Mouse (Mus musculus) ovary, adult 18-20 months (tissue): ENCODE results near the gene Setd1b.
A peak's percentile ranks its signal among the peaks of the same experiment; 100 is the strongest.

ENCODE experiments used
- DNase-seq: peaks from one replicate; pipeline ENCODE4 v3.0.0; 2022; ENCODE audit warnings: low spot score, mixed read lengths

Setd1b gene

DNA sequence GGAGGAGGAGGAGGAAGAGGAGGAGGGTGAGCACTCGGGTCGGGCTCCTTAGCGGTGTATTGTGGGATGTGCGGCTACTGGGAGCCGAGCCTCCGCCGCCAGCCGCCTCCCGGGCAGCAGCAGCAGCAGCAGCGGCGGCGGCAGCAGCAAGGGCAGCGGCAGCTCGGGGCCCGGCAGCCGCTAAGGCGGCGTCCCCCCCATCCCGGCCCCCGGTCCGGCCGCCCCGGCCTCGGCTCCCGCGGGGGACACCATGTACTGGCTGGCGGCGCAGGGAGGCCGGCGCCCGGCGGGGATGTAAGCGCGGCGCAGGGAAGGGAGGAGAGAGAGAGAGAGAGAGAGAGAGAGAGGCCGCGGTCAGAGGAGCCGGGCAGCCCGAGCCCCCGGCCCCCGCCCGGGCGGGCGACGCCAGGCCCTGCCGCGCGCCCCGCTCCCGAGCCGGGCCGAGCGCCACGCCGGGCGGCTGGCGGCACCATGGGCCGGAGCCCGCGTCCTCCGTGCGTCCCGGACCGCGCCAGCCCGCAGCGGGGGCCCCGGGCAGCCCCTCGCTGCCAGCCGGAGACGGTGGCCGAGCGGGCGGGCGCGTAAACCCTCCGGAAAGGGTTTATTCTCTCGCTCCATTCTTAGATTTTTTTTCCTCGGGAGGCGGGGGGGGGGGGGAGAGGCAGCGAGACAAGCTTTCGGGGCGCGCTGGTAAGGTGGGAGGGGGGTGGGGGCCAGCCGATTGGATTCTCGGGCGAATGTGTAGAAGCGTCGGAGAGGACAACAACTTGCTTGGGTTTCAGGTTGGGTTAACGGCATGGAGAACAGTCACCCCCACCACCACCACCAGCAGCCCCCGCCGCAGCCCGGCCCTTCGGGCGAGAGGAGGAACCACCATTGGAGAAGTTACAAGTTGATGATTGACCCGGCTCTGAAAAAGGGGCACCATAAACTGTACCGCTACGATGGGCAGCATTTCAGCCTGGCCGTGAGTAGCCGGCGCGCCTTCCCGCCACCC is at the start of gene Setd1b:
TSS of gene Setd1b (plus strand) at position 33 of the 997 bp plus-strand sequence.
- DNase-seq, result peak; percentile 55

DNA sequence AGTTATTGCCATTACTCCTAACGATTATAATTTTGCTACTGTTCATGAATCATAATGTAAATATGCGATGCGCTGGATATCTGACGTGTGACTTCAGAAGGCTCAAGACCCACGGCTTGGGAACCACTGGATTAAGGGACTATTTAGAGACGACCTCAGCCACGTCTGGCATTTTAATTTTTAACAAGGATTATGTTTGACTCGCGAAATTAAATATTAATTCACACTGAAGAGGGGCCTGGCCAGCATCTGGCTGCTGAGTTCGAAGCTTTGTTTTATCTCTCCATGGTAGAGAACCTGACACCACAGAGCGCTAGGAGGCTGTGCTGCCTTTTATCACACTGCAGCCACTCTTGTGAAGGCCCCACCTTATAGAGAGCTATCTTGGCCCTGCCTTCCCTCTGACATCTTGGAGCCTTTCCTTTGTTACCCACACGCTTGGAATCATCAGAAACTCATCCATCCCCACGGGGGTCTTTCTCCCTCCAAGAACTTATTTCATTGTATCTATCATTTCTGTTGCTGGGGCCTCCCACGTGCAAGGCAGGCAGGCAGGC is 48.8 kb upstream of the Setd1b start:
- DNase-seq, result no peak

DNA sequence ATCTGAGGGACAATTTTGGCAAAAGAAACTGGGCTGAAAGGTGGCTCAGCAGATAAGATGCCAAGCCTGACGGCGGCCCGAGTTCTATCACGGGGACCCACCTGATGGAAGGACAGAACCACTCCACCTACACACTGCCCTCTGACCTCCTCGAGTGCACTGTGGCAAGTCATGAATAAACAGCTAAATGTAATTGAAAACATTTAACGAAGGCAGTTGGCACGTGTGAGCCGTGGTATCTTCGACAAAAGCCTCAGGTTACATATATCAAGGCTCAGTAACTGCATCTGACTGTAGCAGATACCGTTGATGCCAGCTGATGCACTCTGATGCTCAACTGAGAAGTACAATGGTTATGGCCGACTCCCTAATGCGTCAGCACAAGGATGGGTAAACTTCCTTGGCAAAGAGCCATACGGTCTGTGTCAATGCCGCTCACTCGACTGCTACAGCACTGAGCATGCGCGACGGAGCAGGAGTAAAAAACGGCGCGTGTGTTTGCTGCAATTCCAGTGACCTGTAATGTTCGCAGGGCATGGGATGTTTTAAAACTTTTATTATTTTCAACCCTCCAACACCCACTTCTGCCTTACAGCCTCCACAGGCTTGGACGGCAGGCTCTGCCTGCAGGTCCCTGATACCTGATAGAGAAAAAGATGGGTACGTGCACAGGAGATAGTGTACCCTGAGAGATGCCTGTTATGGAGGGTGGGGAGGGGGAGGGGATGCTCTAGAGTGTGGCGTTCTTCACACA is 47.6 kb upstream of the Setd1b start:
- DNase-seq, result no peak

DNA sequence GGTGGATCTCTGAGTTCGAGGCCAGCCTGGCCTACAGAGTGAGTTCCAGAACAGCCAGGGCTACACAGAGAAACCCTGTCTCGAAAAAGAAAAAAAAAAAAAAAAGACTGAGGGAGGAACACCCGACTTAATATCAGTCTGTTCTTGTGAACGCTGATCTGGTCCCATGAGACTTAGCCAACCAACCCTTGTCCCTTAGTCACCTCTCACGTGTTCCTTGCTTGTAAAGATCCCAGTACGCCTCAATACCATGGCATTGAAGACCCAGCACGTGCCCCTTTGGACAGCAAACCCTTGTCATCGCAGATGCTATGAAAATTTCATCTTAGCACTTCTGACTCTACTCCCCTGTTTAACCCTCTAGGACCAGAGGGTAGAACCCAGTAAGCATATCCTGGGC is 45.7 kb upstream of the Setd1b start:
- no peak for DNase-seq

DNA sequence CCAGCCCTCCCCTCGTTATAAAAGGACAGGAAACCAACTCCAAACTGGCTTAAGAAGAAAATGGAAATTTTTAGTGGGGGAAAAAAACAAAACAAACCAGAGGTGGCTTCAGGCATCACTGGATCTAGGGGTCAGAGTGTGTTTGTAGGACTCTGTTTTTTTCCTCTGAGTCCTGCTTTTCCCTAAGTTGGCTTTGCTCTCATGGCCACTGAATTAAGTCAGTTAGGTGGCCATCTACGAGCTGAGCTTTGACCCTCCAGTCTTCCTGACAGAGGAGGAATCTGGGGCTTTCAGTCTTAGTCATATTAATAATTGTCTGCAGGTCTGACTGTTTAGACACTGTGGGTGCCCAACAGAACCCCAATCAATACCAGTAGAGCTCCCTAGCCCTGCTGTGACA is 43.5 kb upstream of the Setd1b start:
- DNase-seq, result no peak

DNA sequence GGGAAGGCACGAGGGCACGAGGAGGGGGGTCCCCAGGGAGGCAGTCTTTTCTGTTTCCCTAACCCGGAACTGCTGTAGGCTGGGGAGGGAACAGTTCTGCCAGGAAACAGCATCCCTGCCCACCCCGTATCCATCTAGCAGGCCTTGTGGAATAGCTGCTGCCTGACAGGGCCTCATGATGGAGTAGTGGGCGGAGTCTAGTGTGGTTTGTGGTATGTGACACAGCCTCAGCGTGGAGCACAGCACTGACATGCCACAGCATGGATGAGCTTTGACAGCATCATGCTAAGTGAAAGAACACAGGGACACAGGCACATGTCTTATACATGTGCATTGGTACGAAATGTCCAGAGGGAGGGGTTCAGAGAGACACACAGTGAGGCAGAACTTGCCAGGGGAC is 39.6 kb upstream of the Setd1b start:
- no peak for DNase-seq

DNA sequence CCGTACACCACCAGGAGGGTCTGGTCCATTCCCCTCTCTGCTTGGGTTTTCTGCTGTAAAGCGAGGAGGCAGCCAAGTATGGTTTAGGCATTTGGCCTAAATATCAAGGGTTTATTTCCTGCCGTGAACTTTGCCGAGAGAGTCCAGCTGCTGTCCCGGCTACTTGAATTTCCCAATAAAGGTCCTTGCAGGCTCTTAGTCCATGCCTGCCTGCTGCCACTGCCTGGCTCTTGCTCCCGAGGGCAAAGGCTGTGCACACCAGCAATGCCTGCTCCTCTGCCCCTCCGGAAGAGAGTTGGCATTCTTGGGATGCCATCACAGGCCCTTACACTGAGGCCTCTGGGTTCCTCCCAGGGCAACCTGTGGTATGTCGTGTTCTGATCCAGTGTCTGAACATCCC is 38.4 kb upstream of the Setd1b start:
- no peak for DNase-seq

DNA sequence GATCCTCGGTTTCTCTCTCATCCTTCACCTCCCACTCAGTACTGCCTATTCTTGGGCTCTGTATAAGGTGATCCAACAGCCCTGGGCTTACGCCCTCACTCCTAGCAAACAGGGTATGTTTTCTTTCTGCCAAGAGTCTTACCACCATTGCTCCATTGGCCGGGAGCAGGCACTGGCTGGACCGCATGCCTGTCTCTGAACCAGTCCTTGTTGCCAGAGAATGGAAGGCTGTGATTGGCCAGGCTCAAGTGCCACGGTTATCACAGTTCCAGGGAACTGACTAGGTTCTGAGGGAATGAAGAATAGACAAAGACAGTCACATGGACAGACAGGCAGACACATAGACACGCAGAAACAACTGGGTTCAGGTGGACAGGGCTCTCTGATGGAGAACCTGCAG is 37.2 kb upstream of the Setd1b start:
- no peak for DNase-seq

DNA sequence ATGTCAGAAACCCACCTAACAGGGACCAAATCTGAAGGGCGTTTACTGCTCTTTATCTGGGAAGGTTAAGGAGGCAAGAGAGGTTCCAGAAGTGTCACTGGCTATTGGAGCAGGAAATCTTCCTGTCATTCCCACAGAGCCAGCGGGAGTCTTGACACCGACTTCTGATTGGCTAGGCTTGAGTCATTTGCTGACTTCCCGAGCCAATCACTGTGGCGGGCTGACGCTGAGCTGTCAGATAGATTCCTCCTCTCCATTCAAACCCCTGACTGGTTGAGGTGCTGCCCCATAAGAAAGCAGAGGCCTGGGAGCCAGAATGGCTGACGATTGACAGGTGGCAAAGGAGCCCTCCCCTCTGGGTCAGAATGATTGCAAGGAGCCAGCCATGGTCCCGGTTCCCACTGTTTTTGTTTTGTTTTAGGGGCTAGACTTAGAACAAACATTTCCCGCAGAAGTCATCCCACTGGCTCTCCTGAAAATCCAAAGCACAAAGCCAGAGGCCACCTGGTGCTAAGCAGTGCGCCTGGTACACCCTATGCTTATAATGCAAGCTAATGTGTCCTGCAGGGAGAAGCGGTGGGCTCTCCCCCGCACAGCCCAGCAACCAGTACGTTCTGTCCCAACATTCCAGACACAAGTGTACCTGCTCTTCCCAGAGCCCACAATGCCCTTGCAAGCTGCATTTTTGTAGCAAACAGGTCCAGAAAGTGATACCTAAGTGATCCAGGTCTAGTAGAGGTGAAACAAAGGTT is 32.4 kb upstream of the Setd1b start:
- no peak for DNase-seq

DNA sequence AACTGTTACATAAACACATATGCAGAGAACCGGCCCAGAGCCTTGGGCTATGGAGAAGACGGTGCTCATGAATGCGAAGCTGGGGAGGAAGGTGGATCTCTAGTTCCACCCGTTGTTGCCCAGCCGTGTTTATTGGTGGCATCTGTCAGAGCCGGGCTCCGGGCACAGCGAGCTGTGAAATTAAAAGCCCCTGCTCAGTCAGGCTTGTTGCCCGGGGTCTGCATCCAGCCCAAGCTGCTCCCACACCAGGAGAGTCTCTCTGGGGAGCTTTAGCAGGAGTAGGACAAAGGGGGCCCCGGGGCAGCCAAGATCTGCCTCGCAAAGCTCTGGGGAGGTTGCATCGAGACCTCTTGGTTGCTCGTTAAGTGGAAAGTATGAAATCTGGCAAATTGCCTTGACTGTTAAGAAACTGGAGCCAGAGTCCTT is 31.7 kb upstream of the Setd1b start:
- DNase-seq, result no peak

DNA sequence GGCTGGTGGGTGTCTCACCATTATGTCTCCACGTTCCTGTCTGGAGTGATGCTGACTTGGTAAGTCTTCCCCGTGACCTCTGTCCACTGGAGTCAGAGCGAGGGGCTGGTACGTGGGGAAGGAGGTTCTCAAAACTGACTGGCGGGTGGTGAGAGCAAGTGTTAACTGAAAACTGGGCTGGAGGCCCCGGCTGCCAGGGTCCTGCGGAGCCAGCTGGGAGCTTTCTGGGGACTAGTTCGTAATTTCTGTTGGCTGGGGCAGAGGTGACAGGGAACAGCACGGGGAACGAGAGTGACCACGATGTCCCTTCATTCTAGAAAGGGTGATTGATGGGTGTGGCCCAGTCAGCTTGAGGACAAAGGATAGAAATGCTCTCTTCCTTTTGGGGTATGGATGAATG is 27.9 kb upstream of the Setd1b start:
- DNase-seq, result no peak

DNA sequence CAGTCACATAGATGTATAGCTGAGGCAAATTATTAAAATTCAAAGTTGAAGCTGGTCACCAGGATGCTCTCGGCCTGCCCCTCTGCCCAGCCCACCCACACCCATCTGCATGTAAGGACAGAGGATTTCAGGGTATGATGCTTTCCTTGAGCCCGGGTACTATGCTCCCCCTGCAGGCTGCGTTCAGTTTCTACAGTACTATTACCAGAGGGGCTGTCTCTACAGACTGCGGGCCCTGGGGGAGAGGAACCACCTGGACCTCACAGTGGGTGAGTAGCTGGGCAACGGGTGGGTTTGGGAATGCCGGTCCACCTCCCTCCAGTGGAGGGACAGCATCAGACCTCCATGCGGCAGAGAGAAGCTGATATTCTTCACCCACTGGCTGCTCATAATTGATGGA is 27.1 kb upstream of the Setd1b start:
- DNase-seq, result no peak

DNA sequence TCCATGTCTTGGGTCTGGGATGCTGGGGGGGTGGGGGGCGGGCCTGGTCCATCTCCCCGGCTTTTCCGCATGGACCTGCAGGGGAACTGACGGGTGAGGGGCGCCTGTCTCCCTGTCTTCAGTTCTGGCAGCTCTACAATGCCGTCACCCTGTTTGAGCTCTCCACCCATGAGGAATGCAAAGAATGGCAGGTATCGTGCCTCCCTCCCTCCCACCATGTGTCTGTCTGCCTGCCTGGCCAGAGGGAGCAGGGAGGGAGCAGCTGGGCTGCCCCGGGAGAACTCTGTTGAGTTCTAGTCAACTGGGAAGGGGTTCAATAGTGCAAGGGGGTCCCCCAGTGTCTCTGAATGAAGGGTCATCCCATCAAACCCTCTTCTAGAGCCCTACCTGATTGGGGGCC is 25.9 kb upstream of the Setd1b start:
- DNase-seq, result no peak

DNA sequence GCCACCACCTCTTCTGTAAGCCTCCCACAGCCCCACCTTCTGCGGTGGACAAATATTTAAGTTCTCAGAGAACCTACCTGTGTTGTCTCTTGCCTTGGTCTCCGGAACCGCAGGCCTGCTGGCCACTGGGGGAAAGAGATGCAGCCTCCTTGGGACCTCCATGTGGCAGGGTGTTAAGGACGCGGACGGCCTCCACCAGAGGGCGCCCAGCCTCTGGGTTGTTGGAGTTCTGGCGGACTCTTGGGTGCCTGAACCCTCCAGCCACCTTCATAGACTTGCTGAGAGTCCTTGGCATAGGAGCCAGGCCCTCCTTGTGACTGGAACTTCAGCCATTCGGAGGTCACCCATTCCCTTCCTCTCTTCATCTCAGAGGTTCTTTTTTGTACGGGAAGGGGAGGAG is 24.7 kb upstream of the Setd1b start:
- DNase-seq, result no peak

DNA sequence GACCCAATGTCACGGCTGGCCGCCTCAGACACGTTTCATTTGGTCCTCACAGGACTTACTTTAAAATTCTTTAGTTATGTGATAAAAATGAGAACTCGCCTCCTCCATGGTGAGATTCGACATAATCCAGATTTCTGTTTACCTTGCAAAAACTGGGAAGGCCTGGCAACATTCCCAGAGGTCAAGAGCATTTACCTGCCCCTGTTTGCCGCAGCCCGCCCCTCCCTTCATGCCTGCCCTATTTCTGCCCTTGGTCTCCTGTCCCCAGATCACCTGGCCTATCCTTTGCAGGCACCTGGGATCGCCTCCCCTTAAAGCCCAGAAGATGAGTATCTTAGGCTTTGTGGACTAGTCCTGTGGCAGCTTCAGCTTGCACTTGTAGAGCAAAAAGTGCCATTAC is 24.2 kb upstream of the Setd1b start:
- no peak for DNase-seq

DNA sequence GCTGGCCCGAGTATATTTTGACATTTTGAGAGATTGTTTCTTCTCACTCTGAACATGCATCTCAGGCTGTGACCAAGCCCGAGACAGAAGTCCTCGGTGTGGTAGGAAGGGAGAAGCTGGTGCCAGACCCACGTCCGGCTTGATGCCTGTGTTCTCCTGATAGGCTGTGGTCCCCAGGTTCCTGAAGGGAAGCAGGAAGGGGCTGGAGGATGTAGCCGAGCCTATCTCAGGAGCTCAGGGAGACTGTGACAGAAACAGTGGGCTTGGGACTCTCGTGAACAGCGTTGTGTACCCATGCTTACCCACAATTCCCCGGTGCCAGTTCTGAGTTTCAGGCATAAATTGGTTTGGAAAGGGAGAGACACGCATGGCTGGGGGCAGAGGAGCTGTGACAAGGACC is 23.2 kb upstream of the Setd1b start:
- DNase-seq, result no peak

DNA sequence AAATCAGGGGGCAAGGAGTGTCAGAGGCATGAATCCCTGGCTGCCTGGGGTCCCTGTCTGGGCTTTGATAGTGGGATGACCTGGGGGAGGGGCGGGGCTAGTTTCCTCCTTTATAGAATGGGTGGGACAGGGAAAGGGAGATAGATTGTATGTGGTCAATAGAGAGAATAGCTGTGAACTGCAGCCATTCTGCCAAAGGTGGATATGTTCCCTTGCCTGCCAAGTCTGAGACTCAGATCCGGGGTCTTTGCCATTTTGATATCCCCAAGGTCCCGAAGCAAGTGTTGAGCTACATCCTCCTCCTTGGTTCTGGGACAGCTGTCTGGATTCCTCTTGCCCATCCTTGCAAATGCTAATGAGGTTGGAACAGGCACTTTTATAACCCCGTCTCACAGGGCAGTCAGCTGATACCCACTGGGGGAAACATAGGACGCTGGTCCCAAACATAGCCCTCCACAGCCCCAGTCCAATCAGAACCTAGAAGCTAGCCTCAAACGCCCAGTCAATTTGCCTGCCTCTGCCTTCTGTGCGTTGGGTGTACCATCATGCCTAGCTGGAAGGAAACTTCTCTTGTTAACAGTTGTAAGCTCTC is 21.3 kb upstream of the Setd1b start:
- no peak for DNase-seq

DNA sequence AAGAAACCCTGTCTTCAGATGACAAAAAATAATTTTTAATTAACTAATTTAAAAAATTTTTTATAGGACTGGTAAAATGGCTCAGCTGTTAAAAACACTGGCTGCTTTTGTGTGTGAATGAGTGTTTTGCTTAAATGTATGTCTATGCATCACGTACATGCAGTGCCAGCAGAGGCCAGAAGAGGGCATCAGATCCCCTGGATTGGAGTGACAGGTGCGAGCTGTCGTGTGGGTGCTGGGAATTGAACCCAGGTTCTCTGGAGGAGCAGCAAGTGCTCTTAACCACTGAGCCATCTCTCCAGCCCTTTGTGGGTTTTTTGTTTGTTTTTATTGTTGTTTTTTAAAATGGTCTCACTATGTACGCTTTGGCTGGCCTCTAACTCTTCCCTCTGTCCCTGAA is 19.8 kb upstream of the Setd1b start:
- DNase-seq, result no peak

DNA sequence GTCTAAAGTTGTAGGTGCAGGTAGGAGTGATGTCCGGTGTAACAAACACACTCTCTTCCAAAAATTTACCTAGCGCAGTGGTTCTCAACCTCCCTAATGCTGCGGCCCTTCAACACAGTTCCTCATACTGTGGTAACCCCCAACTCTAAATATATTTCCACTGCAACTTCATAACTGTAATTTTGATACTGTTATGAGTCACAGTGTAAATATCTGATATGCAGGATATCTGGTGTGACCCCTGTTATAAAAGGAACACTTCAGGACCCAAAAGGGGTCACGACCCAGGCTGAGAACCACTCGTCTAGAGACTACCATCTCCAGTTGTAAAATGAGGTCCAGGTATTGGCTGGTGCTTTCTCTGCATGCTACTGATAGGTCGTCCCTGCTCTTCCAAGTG is 16.9 kb upstream of the Setd1b start:
- DNase-seq, result no peak

DNA sequence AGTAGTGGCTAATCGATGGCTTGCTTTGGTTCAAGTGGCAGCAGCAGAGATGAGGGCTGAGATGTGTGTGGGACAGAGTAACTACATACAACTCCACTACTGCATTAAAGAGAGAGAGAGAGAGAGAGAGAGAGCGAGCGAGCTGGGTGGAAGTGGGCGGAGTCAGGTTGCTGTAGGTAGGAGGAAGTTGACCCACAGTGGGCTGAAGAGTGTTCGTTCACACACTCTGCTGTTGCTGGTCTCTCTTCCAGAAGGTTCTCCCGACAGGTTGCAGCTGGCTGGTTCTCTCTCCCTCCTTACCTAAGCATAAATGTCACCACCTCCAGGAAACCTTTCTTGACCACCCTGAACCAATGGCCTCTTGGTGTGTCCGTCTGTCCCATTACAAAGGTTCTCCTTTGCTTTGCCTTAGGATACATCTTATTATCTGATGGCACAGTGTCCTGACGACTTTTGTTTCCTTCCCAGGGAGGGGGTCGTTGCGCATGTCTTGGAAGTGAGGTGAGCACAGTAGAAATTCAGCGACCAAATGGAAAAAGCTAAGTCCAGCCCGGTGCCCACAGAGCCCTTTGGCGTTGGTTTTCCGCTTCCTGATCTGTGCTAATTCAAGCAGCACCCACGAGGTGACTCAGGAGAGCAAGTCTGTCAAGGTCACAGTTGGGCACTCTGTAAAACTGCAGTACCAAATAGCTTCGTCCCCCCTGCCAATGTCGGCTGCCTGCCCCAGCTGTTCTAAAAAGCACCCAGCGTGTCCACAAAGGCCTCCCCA is 16.2 kb upstream of the Setd1b start:
- no peak for DNase-seq

DNA sequence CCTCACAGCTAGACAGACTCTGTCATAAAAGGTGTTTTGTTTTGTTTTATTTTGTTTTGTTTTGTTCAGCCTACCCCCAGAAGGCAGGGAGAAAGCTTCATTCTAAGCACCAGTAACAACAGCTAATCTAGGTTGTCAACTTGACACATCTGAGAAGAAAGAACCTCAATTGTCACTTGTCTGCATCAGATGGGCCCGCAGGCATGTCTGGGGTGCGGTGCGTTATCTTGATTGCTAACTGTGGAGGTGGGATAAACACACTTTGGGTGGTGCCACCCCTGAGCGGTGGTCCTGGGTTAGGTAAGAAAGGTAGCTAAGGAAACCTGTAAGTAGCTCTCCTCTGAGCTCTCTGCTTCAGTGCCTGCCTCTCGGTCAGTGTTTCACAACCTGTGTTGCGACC is 15.0 kb upstream of the Setd1b start:
- no peak for DNase-seq
